9 mouse cellular contexts compared by ENCODE assay signal in the genomic region with DNA sequence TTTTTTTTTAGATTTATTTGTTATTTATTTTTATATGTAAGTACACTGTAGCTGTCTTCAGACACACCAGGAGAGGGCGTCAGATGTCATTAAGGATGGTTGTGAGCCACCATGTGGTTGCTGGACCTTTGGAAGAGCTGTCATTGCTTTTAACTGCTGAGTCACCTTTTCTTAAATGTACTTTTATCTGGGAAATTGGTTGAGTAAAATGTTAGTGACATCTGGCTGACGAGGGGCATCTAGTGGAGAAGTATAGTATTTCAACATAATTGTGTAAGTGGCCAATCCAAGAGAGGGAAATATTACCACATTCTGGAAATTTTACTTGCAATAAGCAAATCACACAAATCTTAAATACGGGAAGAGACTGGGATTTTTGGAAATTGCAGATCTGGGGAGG. TPM values are rescaled to one million over a fixed set of nuclear protein-coding genes. Genes with fewer than 3 reads are reported as not detected.
DNase-seq lines count a peak whose midpoint lies in the region; ATAC-seq lines count a peak whose summit lies in the region.
"Had no signal": no experiment of that assay in that cellular context is flagged by ENCODE, and none has a peak within 500 bp of the region (broad histone marks: within the 10 kb centered on the region; RNA-seq: fewer than 3 reads in every experiment).

No protein-coding gene starts in this region.

- no peak overlapping the region for H3K27ac ChIP-seq in midbrain, embryonic 11.5 days (ENCODE audit: low read depth, low read length)
- H3K27ac ChIP-seq in midbrain, embryonic 15.5 days, result no peak overlapping the region
- H3K27ac ChIP-seq in heart, embryonic 14.5 days (replicated peaks in 1 of 2; ENCODE audit: control insufficient read depth in 1 of 2, insufficient read depth in 1 of 2, low read depth in 2 of 2, low read length in 2 of 2), result no peak overlapping the region
- H3K27ac ChIP-seq: limb, embryonic 12.5 days had no signal

- DNase-seq in frontal cortex, postnatal 36 days (ENCODE audit: low spot score in 2 of 2), result peak; percentile 19 to 44
- peak; percentile 83 for DNase-seq in midbrain, embryonic 11.5 days (ENCODE audit: low spot score, missing footprints)
- DNase-seq in urinary bladder, postnatal 10 days (ENCODE audit: low spot score), result no peak

- H3K9ac ChIP-seq in midbrain, embryonic 11.5 days (ENCODE audit: low read length), result no peak overlapping the region
- no peak overlapping the region for H3K9ac ChIP-seq in midbrain, embryonic 15.5 days
- no peak overlapping the region for H3K9ac ChIP-seq in heart, embryonic 14.5 days (ENCODE audit: low read length)
- H3K9ac ChIP-seq: limb, embryonic 12.5 days had no signal

- H3K4me1 ChIP-seq in midbrain, embryonic 11.5 days (ENCODE audit: control insufficient read depth, insufficient read depth, low read length), result peaks cover 7% of the 10 kb centered on the region
- peaks cover 17% of the 10 kb centered on the region for H3K4me1 ChIP-seq in midbrain, embryonic 15.5 days
- peaks cover 3 to 10% of the 10 kb centered on the region in 2 experiments; a peak in 2 of 4 replicates for H3K4me1 ChIP-seq in heart, embryonic 14.5 days (ENCODE audit: control insufficient read depth in 2 of 2, insufficient read depth in 2 of 2, low read length in 2 of 2)

- peaks cover 7% of the 10 kb centered on the region for H3K36me3 ChIP-seq in midbrain, embryonic 11.5 days (ENCODE audit: control insufficient read depth, insufficient read depth, low read length)
- H3K36me3 ChIP-seq in midbrain, embryonic 15.5 days (replicated peaks), result peaks cover 25% of the 10 kb centered on the region; the same call in 1 of the 2 replicates
- H3K36me3 ChIP-seq in heart, embryonic 14.5 days (ENCODE audit: control insufficient read depth, insufficient read depth, low read length), result peaks cover 48% of the 10 kb centered on the region

- no peak overlapping the region for H3K4me2 ChIP-seq in midbrain, embryonic 11.5 days
- no peak overlapping the region for H3K4me2 ChIP-seq in midbrain, embryonic 15.5 days
- H3K4me2 ChIP-seq in heart, embryonic 14.5 days (ENCODE audit: low read length), result 0 out of 2 replicates have a peak overlapping the region, but pooled peaks have one; percentile 73

- ATAC-seq in frontal cortex, adult (ENCODE audit: low TSS enrichment), result no peak
- no peak for ATAC-seq in midbrain, embryonic 11.5 days (ENCODE audit: low FRiP score)
- ATAC-seq in midbrain, embryonic 15.5 days (replicated peaks), result no peak
- peak; percentile 12 for ATAC-seq in activated CD4-positive, CD25-positive, alpha-beta regulatory T cell, adult 4 months
- ATAC-seq in heart, embryonic 14.5 days (ENCODE audit: insufficient number of reproducible peaks, insufficient read depth, low FRiP score, low read depth), result no peak
- peak; percentile 53 for ATAC-seq in monocyte, adult 5-6 weeks (replicated peaks; ENCODE audit: insufficient number of reproducible peaks, low FRiP score, low TSS enrichment, poor library complexity, severe bottlenecking)

- H3K9me3 ChIP-seq in midbrain, embryonic 11.5 days (ENCODE audit: control insufficient read depth, low read length), result no peaks in the 10 kb centered on the region
- H3K9me3 ChIP-seq in midbrain, embryonic 15.5 days, result no peaks in the 10 kb centered on the region
- H3K9me3 ChIP-seq in heart, embryonic 14.5 days (ENCODE audit: control insufficient read depth, low read length), result no peaks in the 10 kb centered on the region
- H3K9me3 ChIP-seq: limb, embryonic 12.5 days had no signal

- WGBS in midbrain, embryonic 11.5 days, result 44% methylated on average over 3 of the region's 3 CpGs
- 35% methylated on average over 3 of the region's 3 CpGs for WGBS in midbrain, embryonic 15.5 days
- 45% methylated on average over 3 of the region's 3 CpGs for WGBS in heart, embryonic 14.5 days

- H3K4me3 ChIP-seq in midbrain, embryonic 11.5 days (ENCODE audit: low read depth, low read length), result no peak overlapping the region
- H3K4me3 ChIP-seq in midbrain, embryonic 15.5 days, result no peak overlapping the region
- H3K4me3 ChIP-seq in heart, embryonic 14.5 days (ENCODE audit: control insufficient read depth in 1 of 2, insufficient read depth in 1 of 2, low read depth in 1 of 2, low read length in 2 of 2), result no peak overlapping the region

- H3K27me3 ChIP-seq in midbrain, embryonic 11.5 days (ENCODE audit: control insufficient read depth, insufficient read depth, low read length), result no peaks in the 10 kb centered on the region
- no peaks in the 10 kb centered on the region for H3K27me3 ChIP-seq in midbrain, embryonic 15.5 days (replicated peaks)
- H3K27me3 ChIP-seq in heart, embryonic 14.5 days (ENCODE audit: control insufficient read depth, insufficient read depth, low read length), result no peaks in the 10 kb centered on the region
- H3K27me3 ChIP-seq: limb, embryonic 12.5 days had no signal

RNA-seq across cellular contexts. Expression of gene Sod2, which starts 3.2 kb away (rescaled TPM):
- polyA plus RNA-seq in midbrain, embryonic 11.5 days (2014; fragmentation: Nextera tagmentation; extraction: Ambion mirVana), result 114 and 120 TPM in 2 replicates
- 118 and 119 TPM in 2 replicates for polyA plus RNA-seq in midbrain, embryonic 15.5 days (2015; fragmentation: Nextera tagmentation; extraction: Ambion mirVana)
- polyA plus RNA-seq in activated CD4-positive, CD25-positive, alpha-beta regulatory T cell, adult 4 months (2017; shearing (Covaris generic)), result 10 to 100 TPM; 62.4 to 64.0 TPM
- 520 and 533 TPM in 2 replicates for polyA plus RNA-seq in heart, embryonic 14.5 days (2014; fragmentation: Nextera tagmentation; extraction: Ambion mirVana)
- 65.9 to 86.6 TPM (median 72.3 TPM) in 3 replicates for total RNA-seq in monocyte, adult 5-6 weeks (2017)

RNA-seq across cellular contexts. Expression of gene Wtap, which starts 15.9 kb away (rescaled TPM):
- polyA plus RNA-seq in midbrain, embryonic 11.5 days (2014; fragmentation: Nextera tagmentation; extraction: Ambion mirVana), result 136 and 144 TPM in 2 replicates
- 132 and 134 TPM in 2 replicates for polyA plus RNA-seq in midbrain, embryonic 15.5 days (2015; fragmentation: Nextera tagmentation; extraction: Ambion mirVana)
- polyA plus RNA-seq in activated CD4-positive, CD25-positive, alpha-beta regulatory T cell, adult 4 months (2017; shearing (Covaris generic)), result 100 to 1,000 TPM; 110 to 181 TPM
- 83.1 and 85.7 TPM in 2 replicates for polyA plus RNA-seq in heart, embryonic 14.5 days (2014; fragmentation: Nextera tagmentation; extraction: Ambion mirVana)
- total RNA-seq in monocyte, adult 5-6 weeks (2017), result 228 to 388 TPM (median 260 TPM) in 3 replicates

RNA-seq across cellular contexts. Expression of gene Gpr31b, which starts 42.2 kb away (rescaled TPM):
- polyA plus RNA-seq in midbrain, embryonic 11.5 days (2014; fragmentation: Nextera tagmentation; extraction: Ambion mirVana), result not detected in 2 replicates
- 0.17 TPM in 1 of 2 replicates, not detected in the other for polyA plus RNA-seq in midbrain, embryonic 15.5 days (2015; fragmentation: Nextera tagmentation; extraction: Ambion mirVana)
- polyA plus RNA-seq in activated CD4-positive, CD25-positive, alpha-beta regulatory T cell, adult 4 months (2017; shearing (Covaris generic)), result not detected
- 0.30 TPM in 1 of 2 replicates, not detected in the other for polyA plus RNA-seq in heart, embryonic 14.5 days (2014; fragmentation: Nextera tagmentation; extraction: Ambion mirVana)
- total RNA-seq in monocyte, adult 5-6 weeks (2017), result 1.3 to 2.8 TPM in 2 of 3 replicates, not detected in the other
- polyA plus RNA-seq: limb, embryonic 12.5 days had no signal

RNA-seq across cellular contexts. Expression of gene Acat2, which starts 49.3 kb away (rescaled TPM):
- 370 and 373 TPM in 2 replicates for polyA plus RNA-seq in midbrain, embryonic 11.5 days (2014; fragmentation: Nextera tagmentation; extraction: Ambion mirVana)
- 346 and 354 TPM in 2 replicates for polyA plus RNA-seq in midbrain, embryonic 15.5 days (2015; fragmentation: Nextera tagmentation; extraction: Ambion mirVana)
- polyA plus RNA-seq in activated CD4-positive, CD25-positive, alpha-beta regulatory T cell, adult 4 months (2017; shearing (Covaris generic)), result 10 to 100 TPM; 38.5 to 40.3 TPM
- 22.8 and 25.6 TPM in 2 replicates for polyA plus RNA-seq in heart, embryonic 14.5 days (2014; fragmentation: Nextera tagmentation; extraction: Ambion mirVana)
- 5.4 to 12.1 TPM (median 10.4 TPM) in 3 replicates for total RNA-seq in monocyte, adult 5-6 weeks (2017)

RNA-seq across cellular contexts. Expression of gene Tcp10b, which starts 51.0 kb away (rescaled TPM):
- not detected in 2 replicates for polyA plus RNA-seq in midbrain, embryonic 11.5 days (2014; fragmentation: Nextera tagmentation; extraction: Ambion mirVana)
- polyA plus RNA-seq in midbrain, embryonic 15.5 days (2015; fragmentation: Nextera tagmentation; extraction: Ambion mirVana), result 0.13 and 0.15 TPM in 2 replicates
- not detected for polyA plus RNA-seq in activated CD4-positive, CD25-positive, alpha-beta regulatory T cell, adult 4 months (2017; shearing (Covaris generic))
- polyA plus RNA-seq in heart, embryonic 14.5 days (2014; fragmentation: Nextera tagmentation; extraction: Ambion mirVana), result 0.15 TPM in 1 of 2 replicates, not detected in the other
- total RNA-seq in monocyte, adult 5-6 weeks (2017), result 0.85 TPM in 1 of 3 replicates, not detected in the others
- polyA plus RNA-seq: limb, embryonic 12.5 days had no signal

Comparison
In these comparisons a context has a peak if more than half of its experiments do, and no peak if none do; other contexts are left out.
1. ATAC-seq: peak in activated CD4-positive, CD25-positive, alpha-beta regulatory T cell, adult 4 months (single experiment) and monocyte, adult 5-6 weeks (single experiment); none in frontal cortex, adult (single experiment), midbrain, embryonic 11.5 days (single experiment), midbrain, embryonic 15.5 days (single experiment) and heart, embryonic 14.5 days (single experiment).